Mouse (Mus musculus): ENCODE data around the gene Ap2a2.

GRCm38 (mm10) chr7:141517638-141518037 lies 44.3 kb upstream of the Ap2a2 start:
- TF ChIP-seq CTCF (IDR thresholded peaks at IDR 0.05; ENCODE audit: low read depth) (no peak), EP300 (IDR thresholded peaks at IDR 0.05; ENCODE audit: low read depth) (no peak)

Data from liver, postnatal 0 days (tissue).